Mouse (Mus musculus): ENCODE measurements around the gene Ino80d.
A peak's percentile ranks its signal among the peaks of the same experiment; 100 is the strongest.

The Ino80d gene

DNA sequence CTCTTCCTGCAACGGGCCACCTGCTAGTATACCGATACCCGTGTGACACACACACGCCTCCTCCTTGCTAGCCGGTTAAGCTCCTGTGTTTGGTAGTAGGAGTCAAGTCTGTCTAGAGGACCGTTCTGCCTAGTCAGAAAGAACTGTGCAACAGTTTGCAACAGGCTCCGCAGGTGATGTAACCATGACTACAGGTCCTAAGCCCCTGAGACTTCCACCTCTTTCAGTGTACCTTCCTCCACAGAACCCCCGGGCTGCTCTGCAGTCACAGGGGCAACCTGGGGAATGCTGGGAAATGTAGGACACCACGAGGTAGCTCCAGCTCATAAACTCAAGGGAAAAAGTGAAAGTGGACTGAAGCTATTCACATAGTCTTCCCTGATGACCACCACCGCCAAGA is 123.4 kb downstream of the Ino80d start:
- no peak for DNase-seq (ENCODE audit: low read depth)

DNA sequence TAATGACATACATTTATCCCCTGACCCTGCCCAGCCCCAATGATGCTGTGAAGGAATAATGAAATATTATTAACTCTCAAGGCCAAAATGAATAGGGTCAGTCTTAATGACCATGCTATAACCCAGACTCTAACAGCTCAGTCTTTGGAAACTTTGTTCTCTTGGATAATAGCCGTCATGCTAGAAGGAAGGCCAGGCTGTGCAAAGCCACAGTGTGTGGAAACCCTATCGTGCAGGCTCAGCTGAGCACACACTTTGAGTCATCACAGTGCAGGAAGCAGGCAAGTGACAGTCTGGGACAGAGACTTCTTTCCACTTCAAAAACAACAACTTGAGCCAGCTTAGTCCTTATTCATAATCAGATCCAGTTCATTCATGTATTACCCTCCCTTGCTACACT is 126.9 kb downstream of the Ino80d start:
- no peak for DNase-seq (ENCODE audit: low read depth)

DNA sequence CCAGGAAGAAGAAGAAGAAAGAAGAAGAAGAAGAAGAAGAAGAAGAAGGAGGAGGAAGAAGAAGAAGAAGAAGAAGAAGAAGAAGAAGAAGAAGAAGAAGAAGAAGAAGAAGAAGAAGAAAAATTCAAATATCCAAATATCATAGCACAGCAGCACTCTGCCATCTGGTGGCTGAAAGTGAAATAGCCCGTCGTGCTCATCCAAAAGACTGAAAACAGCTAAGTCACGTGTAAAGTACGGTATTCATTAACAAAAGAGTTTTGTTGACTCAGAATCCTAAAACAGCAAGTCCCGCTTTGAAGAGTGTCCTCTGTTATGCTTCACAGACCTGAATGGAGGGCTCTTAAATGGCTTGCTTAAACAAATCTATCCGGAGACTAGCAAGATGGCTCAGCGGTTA is 128.2 kb downstream of the Ino80d start:
- DNase-seq (ENCODE audit: low read depth), result peak; percentile 62

DNA sequence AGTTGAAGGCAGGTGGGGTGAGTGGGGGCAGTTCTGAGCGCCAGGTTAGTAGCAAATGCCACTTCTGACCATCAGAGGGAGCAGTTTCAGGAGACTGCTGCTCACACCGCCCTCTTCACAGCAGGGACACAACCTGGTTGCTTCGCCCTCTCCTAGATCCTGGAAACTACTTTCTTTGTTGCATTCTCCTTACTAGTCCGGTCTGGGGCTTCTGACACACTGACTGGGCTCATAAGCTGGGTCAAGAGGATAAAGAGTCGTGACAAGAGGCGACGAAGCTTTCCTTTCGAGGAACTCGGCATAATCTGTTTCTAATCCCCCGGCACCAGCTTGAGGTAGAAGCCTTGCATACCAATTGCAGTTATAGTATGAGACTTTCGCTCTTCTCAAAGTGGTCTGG is 129.9 kb downstream of the Ino80d start:
- peak; percentile 50 for DNase-seq (ENCODE audit: low read depth)

DNA sequence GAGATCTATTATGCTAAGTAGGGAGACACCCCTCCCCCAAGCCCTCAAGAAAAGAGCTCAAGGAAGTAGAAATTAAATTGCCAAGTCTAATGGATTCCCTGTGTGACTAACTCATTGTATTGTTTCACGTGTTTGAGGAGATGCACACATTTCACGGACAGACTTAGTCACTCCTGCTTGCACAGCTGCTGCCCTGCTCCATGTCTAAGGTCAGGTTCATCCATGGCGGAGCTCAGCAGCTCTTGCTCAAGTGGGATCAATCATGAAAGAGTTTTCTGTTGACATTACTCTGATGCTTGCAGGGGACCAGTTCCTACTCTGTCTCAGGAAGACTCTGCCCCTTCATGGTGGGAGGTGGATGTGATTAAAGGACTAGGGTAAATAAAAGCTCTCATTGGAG is 137.7 kb downstream of the Ino80d start:
- DNase-seq (ENCODE audit: low read depth), result no peak

DNA sequence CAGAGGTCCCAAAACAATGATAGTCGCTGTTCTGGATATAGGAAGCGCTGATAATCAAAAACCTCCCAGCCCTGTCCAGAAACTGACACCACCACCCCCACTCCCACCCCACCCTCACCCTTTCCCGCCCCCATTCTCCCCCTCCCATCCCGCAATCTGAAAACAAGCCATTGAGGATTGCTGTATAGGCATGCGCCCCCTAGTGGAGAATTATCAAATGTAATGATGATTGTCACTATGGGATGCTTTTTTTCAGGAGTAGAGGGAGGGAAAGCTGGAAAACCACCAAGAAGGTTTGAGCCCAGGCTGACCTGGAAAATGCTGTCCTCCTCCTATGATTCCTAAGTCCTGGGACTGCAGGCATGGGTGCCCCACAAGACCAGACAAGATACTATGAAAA is 147.6 kb downstream of the Ino80d start:
- peak; percentile 47 for DNase-seq (ENCODE audit: low read depth)

DNA sequence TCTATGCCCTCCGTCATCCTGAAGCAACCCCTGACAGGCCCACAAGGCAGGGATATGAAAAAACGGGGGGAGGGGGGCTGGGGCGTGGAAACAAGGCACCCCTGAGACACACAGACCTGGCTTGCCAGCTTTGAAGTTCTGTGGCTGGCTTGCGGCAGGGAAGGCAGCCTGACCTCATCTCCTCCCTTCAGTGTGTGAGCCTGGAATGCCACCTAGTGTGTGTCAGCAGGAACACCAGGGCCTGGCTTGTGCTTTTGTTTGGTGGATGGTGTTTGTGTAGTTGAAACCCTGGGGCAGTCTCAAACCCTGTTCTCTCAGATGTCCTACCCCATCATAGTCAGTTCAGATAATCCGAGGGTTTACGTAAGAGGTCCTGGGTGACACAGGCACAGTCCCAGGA is 150.2 kb downstream of the Ino80d start:
- DNase-seq (ENCODE audit: low read depth), result peak; percentile 39

DNA sequence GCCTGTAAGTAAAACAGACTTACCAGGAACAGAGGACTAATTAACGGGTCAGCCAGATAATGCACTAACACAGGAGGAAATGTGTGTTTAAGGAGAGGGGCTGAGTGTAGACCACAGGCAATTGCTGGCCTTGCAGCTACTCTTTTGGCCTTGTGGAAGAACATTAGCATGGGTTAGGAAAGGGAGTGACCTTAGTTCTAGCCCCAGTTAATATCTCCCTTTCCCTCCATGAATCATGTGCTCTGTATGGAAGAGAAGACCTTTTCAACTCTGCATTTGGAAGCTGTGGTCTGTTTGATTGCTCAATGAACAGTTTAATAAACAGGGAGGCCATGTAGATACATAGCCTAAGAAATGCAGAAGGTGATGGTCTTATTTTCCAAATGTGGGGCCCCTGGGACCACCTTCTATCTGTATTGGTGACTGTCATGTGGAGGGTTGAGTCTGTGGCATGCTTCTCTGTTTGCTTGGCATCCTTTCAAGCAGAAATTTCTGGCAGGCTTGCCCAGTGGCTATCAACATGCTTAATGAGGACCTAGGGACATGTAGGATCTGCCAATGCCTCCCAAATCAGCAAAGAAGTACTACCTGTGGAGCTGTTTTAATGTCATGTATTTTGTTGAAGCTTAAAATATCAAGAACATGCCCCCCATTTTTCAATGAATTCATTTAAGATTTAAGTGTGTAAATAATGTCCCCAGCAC is 157.4 kb downstream of the Ino80d start:
- no peak for DNase-seq (ENCODE audit: low read depth)

DNA sequence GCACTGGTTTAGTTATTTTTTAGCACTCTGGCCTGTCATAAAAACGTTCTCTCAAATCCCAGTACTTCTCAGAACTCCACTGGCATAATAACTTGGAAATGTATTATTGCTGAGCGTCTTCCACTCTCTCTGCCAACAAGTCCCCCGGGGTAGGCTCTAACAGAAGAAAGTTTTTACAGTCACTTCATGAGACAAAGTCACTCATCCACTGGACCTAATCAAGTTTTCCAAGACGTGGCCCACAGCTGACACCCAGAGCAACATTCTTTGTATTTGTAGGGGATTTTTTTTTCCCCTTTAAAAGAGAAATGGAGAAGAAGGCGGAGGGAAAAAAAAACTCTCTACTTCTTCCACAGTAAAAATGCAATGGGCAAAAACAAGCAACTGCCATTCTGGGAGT is 157.9 kb downstream of the Ino80d start:
- no peak for DNase-seq (ENCODE audit: low read depth)

DNA sequence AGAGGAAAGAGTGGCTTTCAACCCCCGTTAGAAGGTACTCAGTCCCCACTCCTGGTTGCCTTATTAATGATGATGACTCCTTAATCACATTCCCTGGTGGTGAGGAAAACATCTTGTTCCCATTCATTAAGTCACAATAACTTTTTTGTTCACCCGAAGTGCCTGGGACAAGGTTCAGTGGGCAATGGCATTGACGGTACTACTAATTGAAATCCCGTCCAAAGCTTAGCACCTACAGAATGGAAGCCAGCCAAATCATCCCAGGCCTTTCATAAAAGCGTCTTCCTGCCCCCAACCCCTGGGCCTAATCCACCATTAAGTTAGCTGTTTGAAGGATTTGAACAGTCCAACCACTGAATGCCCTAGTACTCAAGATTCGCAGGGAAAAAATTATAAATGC is 159.1 kb downstream of the Ino80d start:
- no peak for DNase-seq (ENCODE audit: low read depth)

DNA sequence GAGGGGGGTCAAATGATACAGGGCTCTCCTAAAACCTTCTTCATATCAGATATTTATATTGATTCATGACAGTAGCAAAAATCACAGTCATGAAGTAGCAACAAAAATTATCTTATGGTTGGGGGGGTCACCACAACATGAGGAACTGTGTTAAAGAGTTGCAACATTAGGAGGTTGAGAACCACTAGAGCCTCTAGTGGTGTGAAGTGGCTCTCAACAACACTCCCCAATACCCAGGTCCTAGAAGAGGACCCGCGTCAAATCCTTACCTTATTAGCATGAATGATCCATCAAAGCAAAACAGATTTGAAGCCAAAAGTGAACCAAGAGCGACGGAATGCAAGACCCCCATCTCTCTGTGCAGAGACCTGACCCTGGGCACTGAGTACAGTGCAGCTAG is 161.4 kb downstream of the Ino80d start:
- no peak for DNase-seq (ENCODE audit: low read depth)

DNA sequence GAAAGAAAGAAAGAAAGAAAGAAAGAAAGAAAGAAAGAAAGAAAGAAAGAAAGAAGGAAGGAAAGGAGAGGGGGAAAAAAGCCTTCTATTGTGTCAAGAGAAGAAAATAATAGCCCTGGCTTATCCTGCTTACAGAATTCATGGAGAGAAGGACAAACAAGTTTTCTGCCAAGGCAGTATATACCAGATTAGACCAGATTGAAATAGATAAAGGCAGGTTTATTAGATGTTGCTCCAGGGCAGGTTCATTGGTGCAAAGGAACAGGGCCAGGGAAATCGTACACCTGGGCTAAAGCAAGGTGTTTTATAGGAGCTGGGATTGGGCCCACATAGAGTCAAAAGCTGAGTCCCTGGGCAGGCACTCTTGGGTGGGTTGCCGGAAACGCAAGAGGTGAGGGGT is 162.1 kb downstream of the Ino80d start:
- no peak for DNase-seq (ENCODE audit: low read depth)

DNA sequence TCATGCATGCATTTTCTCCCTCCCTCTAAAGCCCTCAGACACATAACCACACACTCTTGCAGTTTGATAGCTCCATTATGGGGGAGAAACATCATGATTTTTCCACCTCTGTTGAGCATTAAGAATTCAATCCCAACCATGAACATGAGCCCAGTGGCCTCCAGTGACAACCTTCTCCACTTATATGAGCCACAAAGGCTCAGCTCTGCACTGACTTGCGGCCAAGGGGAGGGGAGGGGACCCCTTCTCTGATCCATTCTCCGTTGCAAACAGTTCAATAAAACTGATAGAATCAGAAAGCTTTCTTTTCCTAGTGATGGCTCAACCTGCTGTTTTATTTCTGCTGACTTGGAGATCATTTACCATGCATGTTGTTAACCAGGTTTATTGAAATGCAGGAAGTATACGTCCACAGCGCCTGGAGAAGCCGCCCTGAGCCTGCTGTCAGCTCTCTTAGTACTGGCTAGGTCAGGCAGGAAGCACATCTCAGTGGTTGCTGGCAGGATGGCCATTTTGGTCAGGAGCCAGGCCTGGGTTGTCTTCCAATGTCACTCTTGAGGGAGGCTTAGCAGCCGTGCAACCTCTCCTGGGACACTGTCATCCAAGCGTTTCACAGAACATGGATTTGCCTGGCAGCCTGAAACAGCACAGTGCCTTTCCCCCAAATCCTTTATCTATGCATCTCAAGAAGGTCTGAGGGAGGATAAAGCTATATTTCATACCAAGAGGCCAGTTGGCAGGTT is 163.2 kb downstream of the Ino80d start:
- DNase-seq (ENCODE audit: low read depth), result no peak

DNA sequence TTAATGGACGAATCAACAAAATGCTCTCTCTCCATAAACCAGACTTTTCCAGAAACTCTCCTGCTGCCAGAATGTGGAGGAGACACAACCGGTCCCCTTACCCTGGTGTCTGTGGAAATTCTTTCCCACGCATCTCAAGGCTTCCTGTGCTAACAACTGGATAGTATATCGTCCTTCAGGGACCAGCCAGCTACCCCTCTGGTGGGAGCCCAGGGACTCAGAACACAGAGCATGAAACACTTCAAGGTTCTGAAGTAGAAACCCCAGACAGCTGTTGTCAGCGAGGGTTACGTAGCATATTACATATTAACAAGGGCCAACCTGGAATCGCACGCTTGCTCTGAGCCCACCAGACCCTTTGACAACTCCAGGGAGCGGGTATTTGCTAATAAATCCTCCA is 163.9 kb downstream of the Ino80d start:
- no peak for DNase-seq (ENCODE audit: low read depth)

DNA sequence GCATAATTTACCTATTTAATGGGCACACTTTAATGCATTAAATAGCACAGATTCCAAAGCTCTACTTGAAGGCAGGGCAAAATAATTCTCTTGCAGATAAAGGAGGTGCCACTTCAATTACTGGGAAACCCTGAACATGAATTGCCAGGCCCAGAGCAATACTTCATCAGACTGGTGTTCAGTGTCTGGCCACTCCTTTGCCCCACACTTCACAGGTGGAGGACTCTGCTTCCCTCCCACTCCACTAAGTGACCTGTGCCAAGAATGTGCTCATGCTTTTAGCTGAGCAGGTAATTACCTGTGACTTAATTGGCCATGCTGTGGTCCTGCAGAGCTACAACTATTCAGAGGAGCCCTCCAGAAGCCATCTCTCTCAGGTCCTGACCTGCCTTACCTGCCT is 166.7 kb downstream of the Ino80d start:
- no peak for DNase-seq (ENCODE audit: low read depth)

DNA sequence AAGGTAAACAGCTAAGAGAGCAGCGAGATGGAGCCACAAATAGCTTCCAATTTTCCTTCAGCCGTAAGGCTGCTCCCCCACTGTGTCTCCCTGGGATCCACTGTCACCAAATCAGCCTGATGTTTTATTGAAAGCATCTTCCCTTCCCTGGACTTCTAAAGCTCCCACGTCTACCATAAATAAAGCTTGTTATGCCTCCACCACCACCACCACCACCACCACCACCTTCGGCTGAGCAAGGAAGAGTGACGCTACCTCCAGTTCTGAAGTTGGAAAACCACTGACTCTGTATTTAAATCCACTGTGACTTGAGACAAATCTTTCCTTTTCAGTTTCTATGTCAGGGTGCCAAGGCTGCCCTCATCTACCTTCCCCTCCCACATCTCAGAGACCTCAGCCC is 167.5 kb downstream of the Ino80d start:
- no peak for DNase-seq (ENCODE audit: low read depth)

DNA sequence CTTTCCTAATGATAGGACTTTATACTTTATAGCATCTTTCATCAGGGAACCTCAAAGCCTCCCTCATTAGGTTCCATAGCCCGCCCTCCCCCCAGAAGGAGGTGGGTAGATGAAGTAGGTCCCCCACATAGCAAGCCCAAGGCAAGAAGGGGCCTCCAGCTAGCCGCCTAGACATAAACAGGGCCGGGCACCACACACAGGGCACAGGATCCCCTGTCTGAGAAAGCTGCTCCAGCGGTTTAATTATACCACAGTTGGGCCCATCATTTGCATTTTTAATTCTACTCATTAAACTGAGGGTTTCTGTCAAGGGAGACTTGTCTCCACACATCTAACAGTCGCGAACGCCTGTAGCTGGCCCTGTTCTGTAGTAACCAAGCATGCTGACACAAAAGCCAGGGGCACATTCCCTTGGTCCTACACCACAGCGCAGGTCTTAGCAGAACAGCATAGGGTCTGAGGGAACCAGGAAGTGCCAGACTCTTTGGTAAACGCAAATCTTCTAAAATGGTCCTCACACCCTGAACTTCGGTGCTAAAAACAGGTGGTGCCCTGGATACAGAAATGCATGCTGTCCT is 179.6 kb downstream of the Ino80d start:
- no peak for DNase-seq (ENCODE audit: low read depth)

DNA sequence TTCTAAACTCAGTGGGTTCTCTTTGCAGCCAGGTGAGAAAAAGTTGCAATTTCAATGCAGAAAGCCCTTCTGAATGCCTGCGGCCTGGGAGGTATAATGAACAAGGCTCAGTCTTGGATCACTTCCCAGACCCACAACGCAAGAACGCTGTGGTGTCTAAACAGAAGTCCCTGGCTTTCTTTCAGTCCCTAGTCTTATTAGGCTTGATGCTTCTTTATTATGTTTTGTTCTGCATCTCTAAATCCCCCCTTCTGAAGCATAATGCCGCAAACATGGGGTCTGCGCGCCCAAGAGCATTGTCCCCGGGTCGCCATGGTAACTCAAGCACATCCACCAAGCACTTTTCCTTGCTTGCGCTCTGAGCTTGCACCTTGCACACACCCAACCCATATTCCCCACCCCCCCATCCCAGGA is 180.4 kb downstream of the Ino80d start:
- DNase-seq (ENCODE audit: low read depth), result no peak

DNA sequence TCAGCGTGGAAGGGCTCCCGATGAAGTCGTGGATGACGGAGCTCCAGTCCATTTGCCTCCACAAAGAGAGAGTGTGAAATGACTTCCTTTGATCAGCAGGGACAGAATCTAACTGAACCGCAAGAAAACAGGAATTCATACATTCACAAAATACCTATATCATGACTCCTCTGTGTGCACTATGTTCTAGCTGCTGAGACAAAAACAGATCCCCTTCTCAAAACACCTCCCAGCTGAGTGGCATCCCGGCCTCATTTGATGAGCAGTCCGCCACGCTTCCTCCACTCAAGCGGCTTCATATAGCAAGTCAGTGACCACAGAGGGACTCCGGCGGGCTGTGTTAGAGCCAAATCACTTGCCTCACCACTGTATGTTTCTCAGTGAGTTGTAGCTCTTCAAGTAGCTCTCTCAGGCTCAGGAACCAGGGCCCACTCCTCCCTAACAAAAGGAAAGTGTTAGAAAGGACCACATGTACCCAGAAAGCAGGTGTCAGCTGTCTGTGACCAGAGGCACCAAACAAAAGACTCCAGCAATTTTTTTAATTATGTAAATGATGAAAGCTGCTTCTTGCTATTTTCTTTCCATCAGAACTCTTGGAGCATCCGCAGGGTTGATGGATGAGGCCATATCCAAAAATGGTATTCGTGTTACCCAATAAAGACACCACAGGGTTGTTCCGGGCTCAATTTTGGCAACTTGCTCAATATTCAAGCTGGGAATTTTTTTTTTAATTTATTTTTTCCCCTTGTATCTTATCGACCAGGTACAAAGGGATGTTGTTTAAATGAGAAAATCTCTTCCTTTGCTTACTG is 181.0 kb downstream of the Ino80d start:
- DNase-seq (ENCODE audit: low read depth), result no peak

DNA sequence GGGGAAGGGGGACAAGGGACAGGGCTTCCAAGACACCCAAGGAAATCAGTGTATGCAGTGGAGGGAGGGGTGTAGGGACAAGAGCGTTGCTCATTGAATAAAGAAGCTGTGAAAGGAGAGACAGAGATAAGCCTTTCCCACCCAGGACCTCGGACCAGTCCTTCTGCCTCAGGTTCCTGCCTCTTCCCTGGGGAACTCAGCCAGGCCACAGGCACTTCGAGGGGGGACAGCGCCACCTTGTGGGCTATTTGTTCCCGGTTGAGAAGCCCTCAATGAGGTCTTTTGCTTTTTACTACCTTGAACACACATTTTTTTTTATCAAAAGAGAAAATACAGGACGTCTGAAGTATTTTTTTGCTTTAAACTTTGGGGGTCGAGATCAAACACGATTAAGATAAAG is 185.0 kb downstream of the Ino80d start:
- peak; percentile 75 for DNase-seq (ENCODE audit: low read depth)

DNA sequence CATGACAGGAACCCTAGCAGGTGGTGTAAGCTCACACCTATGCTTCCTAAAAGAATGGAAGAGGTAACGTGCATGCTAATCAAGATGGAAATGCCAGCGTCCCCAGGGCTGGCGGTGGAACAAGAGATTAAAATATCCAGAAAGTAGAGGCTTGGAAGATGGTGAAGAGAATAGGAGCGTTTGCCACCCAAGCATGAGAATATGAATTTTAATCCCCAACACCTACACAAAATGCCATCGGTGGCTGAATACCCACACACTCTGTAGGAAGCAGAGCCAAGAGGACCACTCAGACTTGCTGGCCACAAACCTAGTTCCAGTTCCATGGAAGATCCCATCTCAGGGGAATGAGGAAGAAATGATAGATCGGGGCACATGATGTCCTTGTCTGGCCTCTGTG is 195.2 kb downstream of the Ino80d start:
- no peak for DNase-seq (ENCODE audit: low read depth)

DNA sequence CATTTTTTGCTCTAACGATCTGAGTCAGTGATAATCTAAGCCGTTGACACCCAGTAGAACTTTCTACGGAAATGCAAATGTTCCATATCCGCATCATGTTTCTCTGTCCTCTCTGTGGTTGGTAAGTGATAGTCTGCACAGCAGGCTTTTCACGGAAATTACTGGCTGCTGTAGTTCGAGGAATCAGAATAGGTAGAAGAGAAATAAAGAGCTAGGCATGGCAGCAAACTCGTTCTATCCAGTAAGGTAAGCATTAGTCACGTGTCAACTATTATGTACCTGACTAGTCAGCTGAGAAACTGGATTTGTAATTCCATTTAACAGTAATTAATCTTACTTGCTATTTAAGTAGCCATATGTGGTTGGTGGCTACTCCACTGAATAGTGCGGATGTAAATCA is 197.9 kb downstream of the Ino80d start:
- DNase-seq (ENCODE audit: low read depth), result no peak

DNA sequence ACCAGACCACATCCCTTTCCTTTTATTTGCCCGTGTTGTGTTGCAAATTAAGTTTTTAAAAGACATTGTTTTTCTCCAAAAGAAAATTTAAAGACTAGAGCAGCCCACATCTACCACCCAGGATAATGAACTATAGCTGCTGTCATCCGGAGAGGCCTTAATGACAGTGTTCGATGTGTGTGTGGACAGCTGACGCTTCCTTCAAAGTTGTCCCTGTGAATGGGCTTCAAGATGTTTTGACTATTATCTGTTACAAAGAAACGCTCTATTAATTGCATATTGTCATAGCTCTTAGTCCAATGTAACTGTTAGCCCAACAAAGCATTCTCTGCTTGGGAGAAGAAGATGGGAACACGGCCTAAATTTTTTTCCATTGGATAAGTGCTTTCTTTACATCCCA is 200.0 kb downstream of the Ino80d start:
- no peak for DNase-seq (ENCODE audit: low read depth)
